In genomic region chr5:134313451-134314067, GRCm38 (mm10) we compare ENCODE assay signal across 8 mouse cellular contexts. TPM values are rescaled to one million over a fixed set of nuclear protein-coding genes. Genes with fewer than 3 reads are reported as not detected.
DNase-seq lines count a peak whose midpoint lies in the region; ATAC-seq and TF ChIP-seq lines count a peak whose summit lies in the region.

No protein-coding gene starts in this region.

- H3K4me3 ChIP-seq in heart, embryonic 12.5 days, result peak overlapping the region; percentile 87
- H3K4me3 ChIP-seq in kidney, postnatal 0 days (replicated peaks; ENCODE audit: low read depth, low read length), result peak overlapping the region; percentile 85
- H3K4me3 ChIP-seq in liver, embryonic 11.5 days (ENCODE audit: low read depth, low read length), result peak overlapping the region; percentile 76
- H3K4me3 ChIP-seq in stomach, embryonic 14.5 days (ENCODE audit: low read depth, low read length), result peak overlapping the region; percentile 93

- no peaks in the 10 kb centered on the region for H3K9me3 ChIP-seq in heart, embryonic 12.5 days (replicated peaks)
- H3K9me3 ChIP-seq in kidney, postnatal 0 days (replicated peaks; ENCODE audit: low read length), result no peaks in the 10 kb centered on the region
- no peaks in the 10 kb centered on the region for H3K9me3 ChIP-seq in liver, embryonic 11.5 days (ENCODE audit: control insufficient read depth, low read length)
- H3K9me3 ChIP-seq in stomach, embryonic 14.5 days (ENCODE audit: control insufficient read depth, low read depth, low read length), result no peaks in the 10 kb centered on the region

- peaks cover 28% of the 10 kb centered on the region for H3K36me3 ChIP-seq in heart, embryonic 12.5 days
- peaks cover 19% of the 10 kb centered on the region; the same call in 1 of the 2 replicates for H3K36me3 ChIP-seq in kidney, postnatal 0 days (ENCODE audit: insufficient read depth, low read length)
- peaks cover 22% of the 10 kb centered on the region for H3K36me3 ChIP-seq in liver, embryonic 11.5 days (ENCODE audit: control insufficient read depth, insufficient read depth, low read length)
- H3K36me3 ChIP-seq in stomach, embryonic 14.5 days (ENCODE audit: control insufficient read depth, insufficient read depth, low read length), result peaks cover 24% of the 10 kb centered on the region

- no peaks in the 10 kb centered on the region for H3K27me3 ChIP-seq in heart, embryonic 12.5 days (replicated peaks)
- H3K27me3 ChIP-seq in kidney, postnatal 0 days (ENCODE audit: insufficient read depth, low read length), result no peaks in the 10 kb centered on the region
- no peaks in the 10 kb centered on the region for H3K27me3 ChIP-seq in liver, embryonic 11.5 days (replicated peaks; ENCODE audit: control insufficient read depth, insufficient read depth, low read length)
- no peaks in the 10 kb centered on the region for H3K27me3 ChIP-seq in stomach, embryonic 14.5 days (ENCODE audit: control insufficient read depth, insufficient read depth, low read length)

- peak overlapping the region; percentile 100 for H3K27ac ChIP-seq in heart, embryonic 12.5 days (ENCODE audit: poor library complexity, severe bottlenecking)
- H3K27ac ChIP-seq in kidney, postnatal 0 days, result peak overlapping the region; percentile 99
- H3K27ac ChIP-seq in liver, embryonic 11.5 days (ENCODE audit: low read depth, low read length), result peak overlapping the region; percentile 98
- peak overlapping the region; percentile 100 for H3K27ac ChIP-seq in stomach, embryonic 14.5 days (ENCODE audit: low read length)

- TF ChIP-seq CTCF in kidney, postnatal 0 days (IDR thresholded peaks at IDR 0.05; ENCODE audit: low read depth), result no peak; the same call in 1 of the 2 replicates

- H3K9ac ChIP-seq in heart, embryonic 12.5 days, result peak overlapping the region; percentile 99
- peak overlapping the region; percentile 98 for H3K9ac ChIP-seq in kidney, postnatal 0 days (ENCODE audit: low read depth, low read length)
- peak overlapping the region; percentile 89 for H3K9ac ChIP-seq in liver, embryonic 11.5 days (ENCODE audit: low read depth, low read length)
- peak overlapping the region; percentile 99 for H3K9ac ChIP-seq in stomach, embryonic 14.5 days (replicated peaks; ENCODE audit: low read depth, low read length)

- peak overlapping the region; percentile 90 for H3K4me2 ChIP-seq in heart, embryonic 12.5 days
- peak overlapping the region; percentile 74 for H3K4me2 ChIP-seq in kidney, postnatal 0 days (ENCODE audit: low read length)
- peak overlapping the region; percentile 93 for H3K4me2 ChIP-seq in liver, embryonic 11.5 days
- peak overlapping the region; percentile 60 for H3K4me2 ChIP-seq in stomach, embryonic 14.5 days (replicated peaks; ENCODE audit: low read depth, low read length)

- under 1% methylated on average over 61 of the region's 68 CpGs for WGBS in heart, embryonic 12.5 days
- WGBS in kidney, postnatal 0 days, result under 1% methylated on average over 64 of the region's 68 CpGs
- WGBS in liver, embryonic 11.5 days, result under 1% methylated on average over 67 of the region's 68 CpGs
- under 1% methylated on average over 65 of the region's 68 CpGs for WGBS in stomach, embryonic 14.5 days

- peak; percentile 92 for ATAC-seq in erythroblast, adult 5-6 weeks (replicated peaks; ENCODE audit: low FRiP score, poor library complexity, severe bottlenecking)
- peak; percentile 89 for ATAC-seq in heart, embryonic 12.5 days (ENCODE audit: insufficient number of reproducible peaks, low FRiP score)
- ATAC-seq in kidney, postnatal 0 days (replicated peaks; ENCODE audit: low FRiP score, low read depth), result peak; percentile 91
- ATAC-seq in liver, embryonic 11.5 days (replicated peaks; ENCODE audit: low FRiP score), result peak; percentile 86
- ATAC-seq in stomach, embryonic 14.5 days (ENCODE audit: insufficient number of reproducible peaks, insufficient read depth, low FRiP score, low read depth), result peak; percentile 84

- DNase-seq in B cell, adult 2 months, result peak; percentile 81 to 86
- DNase-seq in brain, adult 2 months (ENCODE audit: low read depth, low spot score), result peak; percentile 97
- peak; percentile 96 for DNase-seq in kidney, postnatal 0 days (ENCODE audit: low spot score)
- DNase-seq in liver, embryonic 11.5 days (ENCODE audit: low spot score), result peak; percentile 97
- DNase-seq in naive thymus-derived CD4-positive, alpha-beta T cell, adult 2 months (ENCODE audit: low read depth), result peak; percentile 90

- peaks cover 45% of the 10 kb centered on the region for H3K4me1 ChIP-seq in heart, embryonic 12.5 days (replicated peaks)
- peaks cover 17% of the 10 kb centered on the region for H3K4me1 ChIP-seq in kidney, postnatal 0 days (replicated peaks; ENCODE audit: insufficient read depth, low read length)
- peaks cover 10% of the 10 kb centered on the region for H3K4me1 ChIP-seq in liver, embryonic 11.5 days (replicated peaks; ENCODE audit: control insufficient read depth, insufficient read depth, low read length)
- H3K4me1 ChIP-seq in stomach, embryonic 14.5 days (ENCODE audit: control insufficient read depth, insufficient read depth, low read length), result peaks cover 19% of the 10 kb centered on the region

RNA-seq across cellular contexts. Expression of gene Gtf2i, which starts 1.0 kb away (rescaled TPM):
- 9.0 and 28.4 TPM in 2 replicates for total RNA-seq in erythroblast, adult 5-6 weeks (2015; ENCODE audit: low replicate concordance)
- 10.7 and 11.2 TPM in 2 replicates for total RNA-seq in erythroblast, adult 5-6 weeks (2017; ENCODE audit: low replicate concordance)
- polyA plus RNA-seq in heart, embryonic 12.5 days (2016; fragmentation: Nextera tagmentation; extraction: Ambion mirVana), result 157 and 165 TPM in 2 replicates
- 145 and 157 TPM in 2 replicates for polyA plus RNA-seq in kidney, postnatal 0 days (2015; fragmentation: Nextera tagmentation; extraction: Ambion mirVana)
- polyA plus RNA-seq in liver, embryonic 11.5 days (2014; fragmentation: Nextera tagmentation; extraction: Ambion mirVana), result 108 and 115 TPM in 2 replicates
- 178 and 184 TPM in 2 replicates for polyA plus RNA-seq in stomach, embryonic 14.5 days (2014; fragmentation: Nextera tagmentation; extraction: Ambion mirVana)

Comparison
In these comparisons a context has a peak if more than half of its experiments do, and no peak if none do; other contexts are left out.
1. Peak in every context shown above with its lines: DNase-seq, ATAC-seq, H3K4me3 ChIP-seq and H3K27ac ChIP-seq.